Mouse (Mus musculus): ENCODE results near the gene Tcte2.

Tcte2 gene

GRCm38 (mm10) chr17:13746330-13746729 lies 15.3 kb downstream of the Tcte2 start:
- in situ Hi-C loops (cut with MboI, MseI), result no loop called here

GRCm38 (mm10) chr17:13745373-13745772 lies 16.3 kb downstream of the Tcte2 start:
- in situ Hi-C loops (cut with MboI, MseI), result no loop called here

GRCm38 (mm10) chr17:13744824-13745223 lies 16.8 kb downstream of the Tcte2 start:
- in situ Hi-C loops (cut with MboI, MseI), result no loop called here

- in situ Hi-C loops (cut with MboI, MseI), result no loop called here
Measured at GRCm38 (mm10) chr17:13744219-13744618, 17.4 kb downstream of the Tcte2 start.

GRCm38 (mm10) chr17:13743709-13744079 lies 17.9 kb downstream of the Tcte2 start:
- in situ Hi-C loops (cut with MboI, MseI), result no loop called here

GRCm38 (mm10) chr17:13742941-13743708 lies 18.5 kb downstream of the Tcte2 start:
- in situ Hi-C loops (cut with MboI, MseI), result no loop called here

- in situ Hi-C loops (cut with MboI, MseI), result no loop called here
Measured at GRCm38 (mm10) chr17:13742334-13742733, 19.3 kb downstream of the Tcte2 start.

- in situ Hi-C loops (cut with MboI, MseI), result no loop called here
Measured at GRCm38 (mm10) chr17:13741611-13742010, 20.0 kb downstream of the Tcte2 start.

- in situ Hi-C loops (cut with MboI, MseI), result no loop called here
Measured at GRCm38 (mm10) chr17:13740796-13741195, 20.8 kb downstream of the Tcte2 start.

GRCm38 (mm10) chr17:13739981-13740380 lies 21.6 kb downstream of the Tcte2 start:
- in situ Hi-C loops (cut with MboI, MseI), result no loop called here

- in situ Hi-C loops (cut with MboI, MseI), result no loop called here
Measured at GRCm38 (mm10) chr17:13738916-13739315, 22.7 kb downstream of the Tcte2 start.

- in situ Hi-C loops (cut with MboI, MseI), result no loop called here
Measured at GRCm38 (mm10) chr17:13738121-13738776, 23.4 kb downstream of the Tcte2 start.

GRCm38 (mm10) chr17:13737336-13737735 lies 24.3 kb downstream of the Tcte2 start:
- in situ Hi-C loops (cut with MboI, MseI), result no loop called here

- in situ Hi-C loops (cut with MboI, MseI), result no loop called here
Measured at GRCm38 (mm10) chr17:13735803-13736282, 25.8 kb downstream of the Tcte2 start.

GRCm38 (mm10) chr17:13735057-13735456 lies 26.6 kb downstream of the Tcte2 start:
- in situ Hi-C loops (cut with MboI, MseI), result no loop called here

GRCm38 (mm10) chr17:13733971-13734370 lies 27.7 kb downstream of the Tcte2 start:
- in situ Hi-C loops (cut with MboI, MseI), result no loop called here

- in situ Hi-C loops (cut with MboI, MseI), result no loop called here
Measured at GRCm38 (mm10) chr17:13732685-13733084, 28.9 kb downstream of the Tcte2 start.

- in situ Hi-C loops (cut with MboI, MseI), result no loop called here
Measured at GRCm38 (mm10) chr17:13731727-13732112, 29.9 kb downstream of the Tcte2 start.

- in situ Hi-C loops (cut with MboI, MseI), result no loop called here
Measured at GRCm38 (mm10) chr17:13730980-13731726, 30.5 kb downstream of the Tcte2 start.

- in situ Hi-C loops (cut with MboI, MseI), result no loop called here
Measured at GRCm38 (mm10) chr17:13726832-13727355, 34.7 kb downstream of the Tcte2 start.

- in situ Hi-C loops (cut with MboI, MseI), result no loop called here
Measured at GRCm38 (mm10) chr17:13725004-13725550, 36.5 kb downstream of the Tcte2 start.

GRCm38 (mm10) chr17:13722434-13722833 lies 39.2 kb downstream of the Tcte2 start:
- in situ Hi-C loops (cut with MboI, MseI), result no loop called here
